Mouse (Mus musculus) forebrain, embryonic 14.5 days (tissue): ENCODE data around the gene Katnb1. TPM values are rescaled to one million over a fixed set of nuclear protein-coding genes. Genes with fewer than 3 reads are reported as not detected.

Experiments used
- ATAC-seq: fragments of 200-750 bp; cut with Nextera tagmentation; 2 replicates; pipeline ENCODE4 v1.8.0; 2017; ENCODE audit warnings: mild to moderate bottlenecking, moderate library complexity
- DNase-seq: peaks from one replicate; pipeline ENCODE4 v3.0.0-alpha.2; 2015; ENCODE audit warnings: low spot score
- H3K27ac ChIP-seq: fragments of 300-500 bp; sonication (generic); 2 replicates; pipeline ENCODE4 v1.5.1; 2014; ENCODE audit warnings: low read depth, mild to moderate bottlenecking, control low read depth, low read length, moderate library complexity
- H3K27me3 ChIP-seq: fragments of 300-500 bp; sonication (generic); replicated peaks from 2 replicates; pipeline ENCODE4 v1.6.1; 2014; ENCODE audit warnings: low read length, control low read depth, mixed read lengths; ENCODE audit not compliant: control insufficient read depth, insufficient read depth
- H3K36me3 ChIP-seq: fragments of 300-500 bp; sonication (generic); 2 replicates; pipeline ENCODE4 v1.6.1; 2014; ENCODE audit warnings: low read length, control low read depth; ENCODE audit not compliant: control insufficient read depth, insufficient read depth
- H3K4me1 ChIP-seq: fragments of 300-500 bp; sonication (generic); 2 replicates; pipeline ENCODE4 v1.6.1; 2014; ENCODE audit warnings: antibody characterized with exemption, low read length, control low read depth; ENCODE audit not compliant: control insufficient read depth, insufficient read depth
- H3K4me2 ChIP-seq: fragments of 300-500 bp; sonication (generic); 2 replicates; pipeline ENCODE4 v1.6.1; 2014; ENCODE audit warnings: mild to moderate bottlenecking, control low read depth, low read length
- H3K4me3 ChIP-seq: fragments of 300-500 bp; sonication (generic); 2 replicates; pipeline ENCODE4 v1.5.1; 2014; ENCODE audit warnings: low read depth, low read length, control low read depth
- H3K9ac ChIP-seq: fragments of 300-500 bp; sonication (generic); 2 replicates; pipeline ENCODE4 v1.6.1; 2014; ENCODE audit warnings: mild to moderate bottlenecking, low read length, control low read depth, moderate library complexity
- H3K9me3 ChIP-seq: fragments of 300-500 bp; sonication (generic); replicated peaks from 2 replicates; pipeline ENCODE4 v1.6.1; 2016; ENCODE audit warnings: low read length, control low read depth, mixed read lengths; ENCODE audit not compliant: control insufficient read depth
- WGBS: fragments of 180-500 bp; shearing (Covaris S2); extraction: QIAGEN DNeasy Blood & Tissue Kit; methylation state at CpG from one replicate; pipeline ENCODE4 v1.1.7; 2014; 5-methylcytosine and 5-hydroxymethylcytosine counted together
- polyA plus RNA-seq: library from polyadenylated mRNA; unstranded; fragments of >200 nt; fragmentation: Nextera tagmentation; extraction: Ambion mirVana; gene quantifications from 2 replicates; pipeline ENCODE4 v1.2.1, GENCODE M21; 2014

Gene Katnb1
- polyA plus RNA-seq, 1 experiment from 2014 or later = 26.2 TPM

GRCm38 (mm10) chr8:95112594-95112993 is 31.6 kb downstream of the Katnb1 start:
- Histone ChIP-seq H3K27ac (no peak overlapping the region), H3K27me3 (no peaks in the 10 kb centered on the region), H3K4me1 (no peaks in the 10 kb centered on the region), H3K9me3 (no peaks in the 10 kb centered on the region), H3K4me2 (no peak overlapping the region), H3K9ac (no peak overlapping the region), H3K36me3 (no peaks in the 10 kb centered on the region), H3K4me3 (no peak overlapping the region)
- ATAC-seq (no peak), DNase-seq (no peak)
- WGBS = 94% methylated on average over 3 of the region's 3 CpGs

- ATAC-seq (no peak), DNase-seq (no peak)
- WGBS = 82% methylated on average over 4 of the region's 4 CpGs
- no peak overlapping the region for H3K27ac ChIP-seq
- H3K36me3 ChIP-seq = no peaks in the 10 kb centered on the region
- no peaks in the 10 kb centered on the region for H3K27me3 ChIP-seq
- no peaks in the 10 kb centered on the region for H3K4me1 ChIP-seq
- no peak overlapping the region for H3K4me3 ChIP-seq
- no peaks in the 10 kb centered on the region for H3K9me3 ChIP-seq
- H3K9ac ChIP-seq = no peak overlapping the region
- no peak overlapping the region for H3K4me2 ChIP-seq
Measured at GRCm38 (mm10) chr8:95113108-95113507, 32.1 kb downstream of the Katnb1 start.

- H3K4me1 ChIP-seq = no peaks in the 10 kb centered on the region
- no peak overlapping the region for H3K4me3 ChIP-seq
- H3K4me2 ChIP-seq = no peak overlapping the region
- no peak overlapping the region for H3K9ac ChIP-seq
- ATAC-seq = peak; percentile 34; the same call in 1 of the 2 replicates
- no peaks in the 10 kb centered on the region for H3K27me3 ChIP-seq
- H3K9me3 ChIP-seq = no peaks in the 10 kb centered on the region
- 82% methylated on average over 3 of the region's 3 CpGs for WGBS
- no peaks in the 10 kb centered on the region for H3K36me3 ChIP-seq
- peak; percentile 80 for DNase-seq
- no peak overlapping the region for H3K27ac ChIP-seq
Measured at GRCm38 (mm10) chr8:95113750-95114149, 32.8 kb downstream of the Katnb1 start.

- H3K9ac ChIP-seq = no peak overlapping the region
- WGBS = 88% methylated on average over 5 of the region's 5 CpGs
- ATAC-seq = no peak
Measured at GRCm38 (mm10) chr8:95123455-95123854, 42.5 kb downstream of the Katnb1 start.

GRCm38 (mm10) chr8:95126497-95126896 is 45.5 kb downstream of the Katnb1 start:
- H3K9ac ChIP-seq = no peak overlapping the region
- WGBS = 84% methylated on average over 11 of the region's 11 CpGs
- H3K4me3 ChIP-seq = no peak overlapping the region
- H3K36me3 ChIP-seq = no peaks in the 10 kb centered on the region
- ATAC-seq (no peak), DNase-seq (no peak)
- no peaks in the 10 kb centered on the region for H3K9me3 ChIP-seq
- H3K4me1 ChIP-seq = no peaks in the 10 kb centered on the region
- no peak overlapping the region for H3K27ac ChIP-seq
- no peak overlapping the region for H3K4me2 ChIP-seq
- H3K27me3 ChIP-seq = no peaks in the 10 kb centered on the region

More at GRCm38 (mm10) chr8:95123455-95123854, 42.5 kb downstream of the Katnb1 start:
- H3K9me3 ChIP-seq = no peaks in the 10 kb centered on the region
- H3K27me3 ChIP-seq = no peaks in the 10 kb centered on the region
- no peaks in the 10 kb centered on the region for H3K36me3 ChIP-seq
- no peak overlapping the region for H3K4me2 ChIP-seq
- H3K27ac ChIP-seq = no peak overlapping the region
- DNase-seq = no peak
- no peak overlapping the region for H3K4me3 ChIP-seq
- no peaks in the 10 kb centered on the region for H3K4me1 ChIP-seq

GRCm38 (mm10) chr8:95127658-95128057 is 46.7 kb downstream of the Katnb1 start:
- Histone ChIP-seq H3K4me1 (no peaks in the 10 kb centered on the region), H3K4me2 (no peak overlapping the region), H3K27ac (no peak overlapping the region), H3K27me3 (no peaks in the 10 kb centered on the region), H3K36me3 (no peaks in the 10 kb centered on the region), H3K9me3 (no peaks in the 10 kb centered on the region), H3K4me3 (no peak overlapping the region), H3K9ac (no peak overlapping the region)
- WGBS = 75% methylated on average over 9 of the region's 9 CpGs
- no peak for DNase-seq
- no peak for ATAC-seq

- no peak overlapping the region for H3K9ac ChIP-seq
- H3K27me3 ChIP-seq = no peaks in the 10 kb centered on the region
- H3K27ac ChIP-seq = no peak overlapping the region
- H3K9me3 ChIP-seq = no peaks in the 10 kb centered on the region
- H3K4me1 ChIP-seq = no peaks in the 10 kb centered on the region
- no peak overlapping the region for H3K4me2 ChIP-seq
- H3K4me3 ChIP-seq = no peak overlapping the region
- H3K36me3 ChIP-seq = no peaks in the 10 kb centered on the region
- 94% methylated on average over 11 of the region's 11 CpGs for WGBS
- no peak for ATAC-seq
- DNase-seq = no peak
Measured at GRCm38 (mm10) chr8:95128750-95129260, 47.8 kb downstream of the Katnb1 start.

GRCm38 (mm10) chr8:95130966-95131537 is 50.1 kb downstream of the Katnb1 start:
- WGBS = 71% methylated on average over 15 of the region's 15 CpGs
- no peak for ATAC-seq
- H3K4me3 ChIP-seq = no peak overlapping the region

GRCm38 (mm10) chr8:95131983-95132382 is 51.0 kb downstream of the Katnb1 start:
- H3K36me3 ChIP-seq = no peaks in the 10 kb centered on the region
- no peak for ATAC-seq
- no peak overlapping the region for H3K27ac ChIP-seq
- H3K4me2 ChIP-seq = no peak overlapping the region
- H3K9me3 ChIP-seq = no peaks in the 10 kb centered on the region
- 83% methylated on average over 5 of the region's 5 CpGs for WGBS
- H3K9ac ChIP-seq = no peak overlapping the region
- H3K27me3 ChIP-seq = peaks cover 6% of the 10 kb centered on the region; the same call in 1 of the 2 replicates
- no peak for DNase-seq
- no peaks in the 10 kb centered on the region for H3K4me1 ChIP-seq
- no peak overlapping the region for H3K4me3 ChIP-seq

More at GRCm38 (mm10) chr8:95130966-95131537, 50.1 kb downstream of the Katnb1 start:
- H3K36me3 ChIP-seq = no peaks in the 10 kb centered on the region
- DNase-seq = no peak
- H3K27ac ChIP-seq = no peak overlapping the region
- no peak overlapping the region for H3K4me2 ChIP-seq
- H3K9me3 ChIP-seq = no peaks in the 10 kb centered on the region
- H3K4me1 ChIP-seq = no peaks in the 10 kb centered on the region
- H3K9ac ChIP-seq = no peak overlapping the region
- no peaks in the 10 kb centered on the region for H3K27me3 ChIP-seq
